Mouse (Mus musculus): ENCODE measurements around the gene Cmss1.

Gene Cmss1

DNA sequence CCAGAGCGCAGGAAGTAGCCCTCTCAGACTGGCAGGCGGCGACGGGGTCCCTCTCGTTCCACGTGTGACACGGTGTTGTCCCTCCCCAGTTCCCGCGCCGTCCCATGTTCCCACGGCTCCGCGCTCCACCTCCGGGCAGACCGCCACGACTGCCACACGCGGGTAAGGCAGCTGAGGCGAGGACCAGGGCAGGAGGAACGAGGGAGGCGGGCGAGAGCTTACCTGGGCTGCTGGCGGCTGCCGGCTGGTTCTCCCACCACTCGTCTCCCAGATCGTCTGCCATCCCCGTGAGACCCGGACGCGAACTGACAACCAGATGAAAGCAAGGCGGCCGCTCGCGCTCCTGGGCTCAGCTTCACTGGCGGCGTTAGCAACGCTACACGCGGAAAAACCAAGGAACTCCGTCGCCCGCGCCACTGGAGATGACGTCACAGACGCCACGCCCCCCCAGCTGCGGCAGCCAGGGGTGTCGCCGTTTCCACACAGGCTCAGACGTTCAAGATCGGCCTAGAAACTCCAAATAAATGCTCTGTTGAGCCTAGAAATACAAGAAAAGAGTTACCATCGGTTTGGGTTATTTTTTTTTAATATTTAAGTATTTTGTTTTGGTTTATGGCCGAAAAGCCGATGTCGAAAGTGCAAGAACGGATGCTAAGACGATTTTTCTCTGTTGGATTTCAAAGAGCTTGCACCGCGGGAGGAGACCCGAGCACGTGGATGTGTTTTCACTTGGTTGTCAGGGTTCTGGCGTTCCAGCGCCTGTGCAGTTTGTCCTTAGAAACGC lies at the start of gene Cmss1:
Gene Cmss1, minus strand, starts transcription at position 421 of the 784 bp plus-strand sequence.
- DNase-seq (ENCODE audit: low read depth): peak; percentile 92

DNA sequence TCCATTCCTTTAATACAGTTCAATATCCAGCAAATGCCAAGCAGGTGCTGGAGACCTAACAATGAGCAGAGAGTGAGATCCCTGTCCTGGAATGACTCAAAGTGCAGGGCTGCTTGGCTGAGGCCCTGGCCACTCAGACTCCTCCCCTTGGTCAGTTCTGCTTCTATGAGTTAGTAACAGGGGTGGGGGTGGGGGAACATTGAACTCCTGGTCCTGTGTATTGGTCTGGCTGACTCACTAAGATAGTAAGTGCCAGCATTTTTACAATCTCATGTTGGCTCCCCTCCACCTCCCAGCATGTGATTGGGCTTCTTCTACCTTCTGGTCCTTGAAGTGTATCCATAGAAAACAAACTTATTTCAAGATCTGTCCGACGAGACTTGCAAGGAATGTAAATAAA lies 43.2 kb upstream of the Cmss1 start:
- DNase-seq (ENCODE audit: low read depth): peak; percentile 91

DNA sequence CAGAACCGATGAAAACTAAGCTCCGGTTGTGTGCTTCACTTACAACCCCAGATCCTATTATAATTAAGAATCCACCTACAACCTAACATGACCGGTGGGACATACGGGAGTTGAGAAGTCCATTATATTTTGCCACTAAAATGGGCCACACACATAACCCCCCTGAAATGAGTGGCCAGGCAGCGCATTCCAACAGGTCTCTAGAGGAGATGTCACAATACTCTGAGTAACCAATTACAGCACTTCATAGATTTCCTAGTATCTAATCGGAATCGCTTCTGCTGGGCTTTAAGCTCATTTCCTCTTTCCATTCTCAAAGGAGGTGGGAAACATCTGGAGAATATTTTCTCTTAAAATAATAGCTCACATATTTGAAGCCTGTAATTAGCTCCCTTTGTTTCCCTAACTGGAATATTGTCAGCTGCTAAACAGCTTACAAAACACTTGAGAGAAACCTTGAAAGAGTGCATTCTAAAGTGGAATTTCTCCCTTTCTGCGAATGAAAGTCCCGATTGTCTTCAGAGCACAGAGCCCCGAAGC lies 34.8 kb upstream of the Cmss1 start:
- DNase-seq (ENCODE audit: low read depth): no peak

DNA sequence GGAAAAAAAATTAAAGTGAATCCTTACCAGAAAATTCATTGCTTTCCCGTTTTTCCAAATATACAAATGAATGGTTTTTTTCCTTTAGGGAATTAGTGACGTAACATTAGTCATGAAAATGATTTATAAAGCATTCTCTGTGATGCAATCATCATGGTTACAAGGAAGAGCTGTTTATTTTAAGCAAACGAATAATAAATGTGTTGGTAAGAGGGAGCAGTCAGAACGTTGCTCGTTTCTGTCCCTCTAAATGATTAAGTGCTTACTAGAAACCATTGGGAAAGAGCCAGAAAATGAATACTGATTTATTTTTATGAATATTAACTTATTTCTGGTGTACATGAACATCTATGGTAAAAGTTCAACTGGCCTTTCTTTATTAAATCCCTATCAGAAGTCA lies 28.1 kb upstream of the Cmss1 start:
- peak; percentile 71 for DNase-seq (ENCODE audit: low read depth)

DNA sequence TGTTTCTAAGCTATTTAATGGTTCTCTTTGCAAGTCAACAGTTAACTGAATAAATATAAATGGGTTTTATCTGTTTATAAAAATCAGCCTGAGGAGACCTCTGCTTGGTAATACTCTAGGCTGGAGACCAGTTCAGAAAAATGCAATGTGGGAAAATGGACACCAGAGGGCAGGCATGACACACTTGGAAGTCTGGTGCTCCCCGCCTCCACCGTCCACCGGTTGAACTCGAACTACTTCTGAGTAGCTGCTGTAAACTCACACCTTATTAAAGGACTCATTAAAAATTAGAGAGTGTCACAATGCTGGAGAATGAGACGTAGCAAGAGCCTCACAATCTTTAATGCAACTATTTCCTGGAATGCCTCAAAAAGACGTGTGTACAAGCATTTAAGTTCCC lies 27.5 kb upstream of the Cmss1 start:
- DNase-seq (ENCODE audit: low read depth): peak; percentile 89

DNA sequence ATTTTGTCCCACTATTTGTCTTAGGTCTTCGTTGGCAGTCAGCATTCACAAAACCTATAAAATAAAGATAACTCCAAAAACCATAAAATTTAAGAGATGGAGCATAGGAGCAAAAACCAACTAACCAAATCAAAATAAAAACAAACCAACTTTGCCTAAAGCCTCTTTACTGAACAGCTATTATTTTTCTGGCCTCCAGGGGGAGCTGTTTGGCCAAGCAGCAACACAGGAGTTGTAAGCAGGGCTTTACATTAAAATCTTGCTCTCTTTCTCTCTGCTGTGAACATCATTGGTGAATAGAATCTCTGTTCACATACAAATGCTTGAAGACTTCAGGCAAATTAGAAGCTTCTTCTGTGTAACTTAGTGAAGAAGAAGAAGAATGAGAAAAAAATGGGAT lies 5.1 kb upstream of the Cmss1 start:
- DNase-seq (ENCODE audit: low read depth): peak; percentile 81

DNA sequence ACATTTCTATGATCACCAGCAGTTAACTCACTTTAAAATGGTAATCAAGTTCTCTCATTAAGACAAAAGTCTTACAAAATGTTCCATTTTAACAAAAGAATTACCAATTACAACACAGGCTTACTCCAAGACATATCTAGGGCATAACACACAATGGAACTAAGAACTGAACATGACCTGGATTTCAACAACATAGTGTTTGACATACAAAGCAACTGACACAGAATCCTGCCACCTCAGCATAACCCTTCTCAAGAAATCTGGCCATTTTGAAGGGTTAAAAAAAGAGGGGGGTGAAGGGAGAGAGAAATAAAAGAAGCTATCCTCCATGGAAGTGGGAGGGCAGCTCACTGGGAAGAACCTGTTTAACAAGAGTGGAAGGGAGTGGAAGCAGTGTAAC lies 5.6 kb downstream of the Cmss1 start:
- DNase-seq (ENCODE audit: low read depth): no peak

DNA sequence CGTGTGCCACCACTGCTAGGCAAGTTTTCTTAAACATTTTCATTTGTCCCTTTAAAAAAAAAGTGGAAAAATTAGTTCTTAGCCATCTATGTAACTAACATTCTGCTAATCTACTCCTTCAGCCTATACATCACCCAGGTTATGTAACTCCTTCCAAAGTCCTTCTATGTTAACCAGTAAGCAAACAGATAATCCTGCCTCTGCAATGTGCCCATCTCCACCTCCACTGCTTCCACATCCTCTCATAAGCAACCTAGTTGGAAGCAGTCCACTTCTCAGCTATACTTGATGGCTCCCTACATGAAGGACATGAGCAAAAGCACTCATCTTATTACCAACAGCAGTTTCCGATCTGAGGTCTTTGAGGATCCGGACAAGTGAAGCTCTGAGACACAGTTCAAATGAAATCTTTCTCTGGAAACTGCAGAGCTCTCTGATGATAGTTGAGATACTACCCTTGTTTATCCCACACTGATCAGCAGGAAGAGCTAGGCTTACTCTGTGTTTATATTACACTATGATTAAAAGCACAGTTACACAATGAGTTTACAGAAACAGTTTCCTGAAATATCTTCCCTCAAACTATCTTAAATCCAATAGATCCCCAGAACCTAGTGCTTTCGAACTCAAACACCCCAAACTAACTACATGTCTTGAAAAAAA lies 9.2 kb downstream of the Cmss1 start:
- DNase-seq (ENCODE audit: low read depth): no peak

DNA sequence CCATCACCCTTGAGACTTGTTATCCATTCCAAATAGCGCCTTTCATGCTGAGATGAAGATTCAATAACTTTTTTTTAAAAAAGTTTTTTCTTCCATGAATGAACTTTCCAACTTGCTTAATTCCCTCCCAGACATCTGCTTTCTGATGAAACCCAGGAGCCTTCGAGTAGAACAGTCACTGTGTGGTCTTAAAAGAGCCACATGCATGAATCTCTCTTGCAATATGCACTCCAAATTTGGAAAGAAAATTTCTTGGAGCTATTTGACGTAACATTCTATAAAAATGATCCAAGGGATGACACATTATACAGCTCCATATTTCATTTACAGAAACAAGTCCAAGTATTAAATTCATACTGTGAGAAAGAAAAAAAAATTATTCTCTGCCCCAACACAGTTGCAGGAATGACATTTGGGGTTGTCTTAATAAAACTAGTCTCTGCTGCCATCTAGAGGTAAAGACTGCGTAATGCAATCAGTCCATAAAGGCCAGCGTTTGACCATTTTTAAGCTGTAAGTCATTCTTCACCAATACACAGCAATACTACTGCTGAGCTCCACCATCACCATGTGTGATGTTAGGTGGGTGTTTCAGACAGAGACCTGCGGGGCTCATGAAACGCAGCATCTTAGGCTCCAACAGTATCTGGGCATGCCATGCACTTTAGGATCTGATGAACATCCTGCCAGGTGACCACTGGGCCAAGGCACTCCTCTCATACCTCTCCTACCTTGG lies 13.1 kb downstream of the Cmss1 start:
- DNase-seq (ENCODE audit: low read depth): peak; percentile 85

DNA sequence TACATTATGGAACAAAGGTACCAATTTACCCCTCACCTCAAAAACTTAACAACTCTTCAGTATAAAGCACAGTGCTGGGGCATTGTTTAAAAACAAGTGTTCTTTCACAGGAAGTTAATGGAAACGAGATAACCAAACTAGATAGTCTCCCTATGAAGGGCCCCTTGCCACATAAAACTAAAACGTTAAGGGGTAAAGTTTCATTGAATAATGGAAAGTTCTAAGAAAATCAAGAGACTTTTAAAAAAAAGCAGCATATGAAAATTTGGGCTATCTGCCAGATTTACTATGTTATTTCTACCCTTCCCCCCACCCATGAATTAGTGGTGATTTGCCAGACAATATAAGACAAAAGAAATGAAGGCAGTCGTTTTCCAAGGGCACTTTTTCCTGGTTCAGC lies 21.5 kb downstream of the Cmss1 start:
- DNase-seq (ENCODE audit: low read depth): no peak

DNA sequence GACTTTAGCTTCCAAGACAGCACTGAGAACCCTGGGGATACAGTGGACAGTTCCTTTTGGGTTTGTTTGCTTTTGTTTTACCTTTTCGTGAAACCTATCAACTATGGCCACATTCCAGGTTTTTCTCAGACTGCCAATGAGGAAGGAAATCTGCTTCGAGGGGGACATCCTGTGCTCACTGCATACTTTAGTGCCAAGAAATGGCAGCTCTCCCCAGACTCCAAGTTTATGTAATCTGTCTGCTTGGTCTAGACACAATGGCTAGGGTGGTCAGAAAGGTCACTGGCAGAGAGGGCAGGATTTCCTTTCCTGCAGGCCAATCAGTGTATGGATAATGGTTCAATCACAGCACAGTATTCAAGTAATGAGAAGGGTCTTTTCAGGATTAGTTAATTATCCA lies 24.7 kb downstream of the Cmss1 start:
- no peak for DNase-seq (ENCODE audit: low read depth)

DNA sequence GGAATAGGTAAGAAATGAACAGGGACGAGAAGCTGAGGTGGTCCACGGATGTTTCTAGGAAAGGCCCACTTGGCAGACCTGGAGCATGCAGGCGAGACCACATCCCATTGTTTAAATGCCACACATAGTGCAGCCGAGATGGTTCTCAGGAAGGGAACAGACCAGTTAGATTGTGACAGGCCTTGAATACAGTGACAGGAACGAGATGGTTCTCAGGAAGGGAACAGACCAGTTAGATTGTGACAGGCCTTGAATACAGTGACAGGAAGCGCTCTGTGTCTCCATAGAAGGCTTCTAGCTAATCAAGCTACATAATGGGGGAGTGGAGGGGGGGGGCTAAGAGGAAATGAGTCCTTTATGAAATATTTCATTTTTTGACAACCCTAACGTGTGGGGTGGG lies 26.6 kb downstream of the Cmss1 start:
- DNase-seq (ENCODE audit: low read depth): no peak

DNA sequence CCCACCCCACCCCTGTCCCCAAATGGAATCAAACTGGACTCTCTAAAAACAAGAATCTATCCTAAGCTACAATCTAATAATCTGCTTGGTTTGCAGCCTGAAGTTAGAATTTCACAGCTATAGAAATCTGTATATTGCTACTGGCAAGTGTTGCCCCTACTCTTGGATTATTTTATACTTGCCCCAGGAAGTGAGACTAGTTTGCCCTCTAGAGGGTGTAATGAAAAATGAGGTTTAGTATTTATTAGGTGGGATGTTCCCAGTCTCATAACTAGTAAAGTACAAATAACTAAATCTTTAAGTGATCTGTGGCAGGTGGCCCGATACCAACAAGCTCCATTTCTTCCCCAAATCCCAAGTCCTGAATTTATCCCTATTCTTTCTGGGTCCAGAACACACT lies 29.1 kb downstream of the Cmss1 start:
- peak; percentile 54 for DNase-seq (ENCODE audit: low read depth)

DNA sequence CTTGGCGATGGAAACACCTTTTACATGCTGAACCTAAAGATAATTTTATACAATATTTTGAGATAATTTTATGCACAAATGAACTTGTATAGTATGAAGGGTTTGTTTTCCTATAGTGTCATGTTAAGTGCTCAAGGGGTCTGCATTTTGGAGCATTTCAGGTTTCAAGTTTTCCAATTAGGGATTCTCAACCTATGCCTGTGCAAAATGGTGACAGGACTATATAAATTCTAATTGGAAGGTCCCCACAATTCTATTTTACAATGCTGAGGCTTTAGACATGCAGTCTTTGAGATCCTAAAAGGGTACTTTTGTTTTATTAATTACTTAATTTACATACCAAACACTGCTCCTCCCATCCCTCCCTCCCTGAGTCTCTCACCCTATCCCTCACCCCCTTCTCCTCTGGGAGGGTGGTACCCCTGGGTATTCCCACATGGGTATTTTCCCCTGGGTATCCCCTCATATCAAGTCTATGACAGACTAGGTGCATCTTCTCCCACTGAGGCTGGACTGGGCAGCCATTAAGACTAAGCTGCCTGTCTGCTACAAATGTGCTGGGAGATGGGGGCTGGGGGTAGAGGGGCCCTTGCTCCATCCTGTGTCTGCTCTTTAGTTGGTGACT lies 30.8 kb downstream of the Cmss1 start:
- DNase-seq (ENCODE audit: low read depth): no peak

DNA sequence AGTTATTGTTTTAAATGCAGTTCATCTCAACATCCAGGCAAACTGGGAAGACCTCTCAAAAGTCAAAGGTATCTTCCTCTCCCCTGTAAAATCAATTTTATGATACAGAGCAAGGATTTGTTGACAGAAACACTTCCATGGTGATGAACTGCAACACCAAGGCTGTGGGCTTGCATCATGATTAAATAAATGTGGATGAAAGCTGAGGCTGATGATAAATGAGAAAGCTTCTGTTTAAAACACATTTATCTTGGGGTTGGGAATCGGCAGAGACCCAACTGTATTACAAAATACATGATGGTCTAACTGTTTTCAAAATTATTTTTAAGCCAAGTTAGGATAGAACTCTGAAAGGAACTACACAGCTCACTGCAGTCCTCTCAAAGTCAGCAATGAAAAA lies 32.8 kb downstream of the Cmss1 start:
- DNase-seq (ENCODE audit: low read depth): no peak

DNA sequence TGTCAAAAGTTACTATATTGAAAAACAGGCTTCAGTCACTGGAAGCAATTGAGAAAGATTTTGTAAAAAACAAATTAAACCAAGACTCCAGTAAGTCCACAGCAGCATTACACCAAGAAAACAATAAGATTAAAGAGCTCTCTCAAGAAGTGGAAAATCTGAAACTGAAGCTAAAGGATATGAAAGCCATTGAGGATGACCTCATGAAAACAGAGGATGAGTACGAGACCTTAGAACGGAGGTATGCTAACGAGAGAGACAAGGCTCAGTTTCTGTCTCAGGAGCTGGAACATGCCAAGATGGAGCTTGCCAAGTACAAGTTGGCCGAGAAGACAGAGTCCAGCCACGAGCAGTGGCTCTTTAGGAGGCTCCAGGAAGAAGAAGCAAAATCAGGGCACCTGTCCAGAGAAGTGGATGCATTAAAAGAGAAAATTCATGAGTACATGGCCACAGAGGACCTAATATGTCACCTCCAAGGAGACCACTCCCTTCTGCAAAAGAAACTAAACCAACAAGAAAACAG lies 35.8 kb downstream of the Cmss1 start:
- no peak for DNase-seq (ENCODE audit: low read depth)

DNA sequence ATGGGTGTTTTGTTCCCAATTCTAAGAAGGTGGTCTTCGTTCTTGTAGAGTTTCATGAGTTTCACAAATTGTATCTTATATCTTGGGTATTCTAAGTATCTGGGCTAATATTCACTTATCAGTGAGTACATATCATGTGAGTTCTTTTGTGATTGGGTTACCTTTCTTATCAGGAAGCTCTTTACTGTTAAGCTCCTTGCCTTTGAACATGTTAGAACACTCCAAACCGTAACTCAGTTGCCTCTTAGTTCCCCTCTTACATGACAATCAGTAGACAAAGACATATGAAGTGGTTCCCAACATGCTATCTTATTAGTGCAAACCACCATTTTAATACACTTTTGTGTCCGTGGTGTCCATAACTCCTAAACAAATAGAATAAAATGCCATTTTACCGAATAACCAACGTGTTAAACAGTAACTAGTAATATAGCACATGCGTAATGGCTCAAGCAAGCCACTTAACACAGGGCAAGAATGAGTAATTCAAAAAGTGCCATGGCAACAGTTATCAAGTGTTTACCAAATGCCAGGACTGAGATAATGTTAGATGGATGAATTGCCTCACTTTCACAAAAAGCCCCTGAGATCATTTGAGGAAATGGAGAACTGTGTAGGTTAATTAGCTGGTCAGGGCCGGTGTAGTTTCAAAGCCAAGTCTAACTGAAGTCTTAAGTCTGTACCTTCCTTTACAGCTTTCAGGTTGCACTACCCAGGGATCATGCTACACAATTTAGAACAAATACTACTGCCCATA lies 37.8 kb downstream of the Cmss1 start:
- no peak for DNase-seq (ENCODE audit: low read depth)

DNA sequence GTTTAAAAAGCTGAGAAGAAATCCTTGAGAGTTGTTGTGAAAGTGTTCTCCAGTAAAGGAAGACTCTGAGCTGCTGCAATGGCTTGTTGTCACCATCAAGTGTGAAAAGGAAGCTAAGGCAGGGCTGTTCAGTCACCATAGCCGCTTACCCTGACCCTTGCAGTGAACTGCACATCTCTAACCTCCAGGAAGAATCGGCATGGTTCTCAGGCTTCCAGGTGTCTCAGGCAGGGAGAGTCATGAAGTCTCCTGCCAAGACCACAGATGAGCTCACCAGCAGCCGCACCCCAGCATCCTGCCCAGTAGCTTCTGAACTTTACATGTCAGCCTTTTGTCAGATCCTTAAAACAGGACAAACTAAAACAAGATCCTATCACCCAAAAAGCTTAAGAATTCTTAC lies 40.4 kb downstream of the Cmss1 start:
- no peak for DNase-seq (ENCODE audit: low read depth)

DNA sequence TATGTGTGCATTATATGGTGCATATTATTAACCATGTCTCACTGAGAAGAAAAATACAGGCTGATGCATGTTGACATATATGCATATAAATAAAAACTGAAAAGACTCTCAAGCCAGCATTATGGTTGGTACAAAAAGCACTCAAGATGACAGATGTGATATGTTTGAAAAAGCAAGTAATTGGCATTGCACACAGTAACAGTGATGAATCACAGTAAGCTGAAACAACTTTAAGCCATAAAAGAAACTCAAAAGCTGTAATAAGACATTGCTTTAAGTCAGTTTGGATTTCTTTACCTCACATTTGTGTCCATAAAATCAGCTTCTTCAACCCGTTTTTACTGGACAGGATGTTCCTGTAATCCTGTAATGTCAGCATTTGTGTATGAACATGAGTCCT lies 41.9 kb downstream of the Cmss1 start:
- peak; percentile 38 for DNase-seq (ENCODE audit: low read depth)

DNA sequence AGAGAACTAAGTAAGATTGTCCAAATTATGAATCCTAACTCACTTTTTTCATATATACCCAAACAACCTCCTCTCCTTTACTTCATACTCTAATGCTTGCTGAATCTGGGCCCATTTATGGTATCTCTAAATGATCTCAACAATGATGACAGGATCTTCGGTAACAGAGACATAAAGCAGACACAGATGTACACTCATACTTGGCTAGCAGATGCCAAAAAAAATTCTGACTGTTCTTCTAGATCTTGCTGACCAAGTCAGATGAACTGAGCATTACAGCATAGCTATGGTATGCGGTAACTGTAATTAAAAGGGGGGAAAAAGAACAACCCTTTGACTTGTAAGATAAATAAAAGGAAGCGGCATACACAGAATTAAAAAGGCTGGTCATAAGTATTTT lies 43.2 kb downstream of the Cmss1 start:
- DNase-seq (ENCODE audit: low read depth): peak; percentile 67

DNA sequence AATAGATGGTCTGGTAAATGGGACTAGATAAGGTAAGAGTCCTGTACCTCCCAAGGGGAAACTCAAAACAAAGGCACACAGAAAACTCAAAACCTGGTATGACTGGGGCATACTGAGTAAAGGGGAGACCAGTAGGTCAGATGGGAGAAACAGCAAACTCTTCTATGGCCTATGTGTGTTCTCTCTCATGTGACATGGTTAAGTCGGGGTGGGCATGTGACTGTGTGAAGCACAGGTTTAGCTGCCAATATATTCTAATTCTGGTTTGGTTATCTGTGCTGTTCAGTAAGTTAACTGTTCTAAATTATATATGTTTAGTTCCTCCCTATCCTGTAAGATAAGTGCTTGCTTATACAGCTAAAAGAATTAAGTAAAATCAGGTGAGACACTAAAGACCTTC lies 46.5 kb downstream of the Cmss1 start:
- DNase-seq (ENCODE audit: low read depth): no peak
